Mouse (Mus musculus): Measurements from ENCODE around the gene Galnt13. TPM values are rescaled to one million over a fixed set of nuclear protein-coding genes. Genes with fewer than 3 reads are reported as not detected.

Galnt13 gene
- polyA plus RNA-seq, 1 experiment from 2014 or later: not detected

DNA sequence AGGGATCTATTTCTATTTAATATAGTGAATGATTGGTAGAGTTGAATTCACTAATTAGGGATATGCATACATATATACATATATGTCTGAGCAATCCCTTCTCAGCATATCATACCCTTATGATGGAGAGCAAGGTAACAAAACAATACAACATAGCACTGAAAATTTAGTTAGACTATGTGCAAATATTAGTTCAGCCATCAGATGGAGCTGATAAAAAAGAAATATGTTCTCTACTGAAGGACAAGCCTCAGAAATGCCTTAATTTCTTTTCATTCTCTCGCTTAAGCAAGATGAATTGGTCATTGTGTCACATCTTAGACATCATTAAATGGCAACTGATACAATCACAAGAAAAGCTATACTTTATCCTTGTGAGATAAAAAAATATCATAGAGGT lies 663.0 kb downstream of the Galnt13 start:
- WGBS (ENCODE audit: insufficient replicate concordance): 51% methylated on average over 1 of the region's 1 CpGs
- no peaks in the 10 kb centered on the region for H3K27me3 ChIP-seq
- H3K4me2 ChIP-seq: no peak overlapping the region
- H3K36me3 ChIP-seq (replicated peaks): no peaks in the 10 kb centered on the region
- H3K4me1 ChIP-seq (replicated peaks): no peaks in the 10 kb centered on the region
- no peak for ATAC-seq (ENCODE audit: insufficient read depth)
- H3K9ac ChIP-seq: no peak overlapping the region
- H3K4me3 ChIP-seq (replicated peaks): no peak overlapping the region
- no peaks in the 10 kb centered on the region for H3K9me3 ChIP-seq (replicated peaks)
- no peak overlapping the region for H3K27ac ChIP-seq (replicated peaks)

DNA sequence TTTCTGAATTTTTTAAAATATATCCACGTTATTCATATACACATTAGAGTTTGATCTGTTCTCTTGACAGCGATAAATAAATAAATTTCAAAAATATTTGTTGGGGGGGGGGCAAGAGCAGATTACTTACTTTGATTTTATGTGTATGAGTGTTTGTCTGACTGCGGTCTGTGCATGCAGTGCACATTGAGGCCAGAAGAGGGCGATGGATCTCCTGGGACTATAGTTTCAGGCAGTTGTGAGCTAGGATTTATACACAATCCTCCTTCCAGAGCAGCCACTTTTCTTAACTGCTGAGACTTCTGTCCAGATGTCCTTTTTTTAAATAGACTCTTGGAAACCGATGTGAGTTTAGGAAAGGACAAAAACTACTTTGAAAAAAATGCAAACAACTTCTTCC lies 665.2 kb downstream of the Galnt13 start:
- no peak for ATAC-seq (ENCODE audit: insufficient read depth)
- H3K36me3 ChIP-seq (replicated peaks): no peaks in the 10 kb centered on the region
- WGBS (ENCODE audit: insufficient replicate concordance): 44% methylated on average over 5 of the region's 5 CpGs

DNA sequence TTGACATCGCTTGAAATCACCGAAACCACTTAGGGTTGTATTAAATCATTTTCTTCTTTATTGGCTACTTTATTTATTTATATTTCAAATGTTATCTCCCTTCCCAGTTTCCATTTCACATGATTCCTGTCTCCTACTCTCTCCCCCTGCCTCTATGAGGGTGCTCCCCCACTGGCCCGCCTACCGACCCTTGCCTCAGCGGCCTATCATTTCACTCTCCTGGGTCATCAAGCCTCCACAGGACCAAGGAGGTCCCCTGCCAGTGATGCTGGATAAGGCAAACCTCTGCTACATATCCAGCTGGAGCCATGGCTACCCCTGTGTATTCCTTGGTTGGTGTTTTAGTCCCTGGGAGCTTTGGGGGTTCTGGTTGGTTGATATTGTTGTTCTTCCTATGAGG lies 667.4 kb downstream of the Galnt13 start:
- Histone ChIP-seq H3K9ac (no peak overlapping the region), H3K4me1 (replicated peaks) (no peaks in the 10 kb centered on the region), H3K4me3 (replicated peaks) (no peak overlapping the region), H3K9me3 (replicated peaks) (no peaks in the 10 kb centered on the region), H3K27me3 (no peaks in the 10 kb centered on the region), H3K36me3 (replicated peaks) (no peaks in the 10 kb centered on the region), H3K4me2 (no peak overlapping the region), H3K27ac (replicated peaks) (no peak overlapping the region)
- ATAC-seq (ENCODE audit: insufficient read depth): no peak
- WGBS (ENCODE audit: insufficient replicate concordance): 89% methylated on average over 5 of the region's 5 CpGs

More for the DNA sequence above, 665.2 kb downstream of the Galnt13 start:
- H3K4me2 ChIP-seq: no peak overlapping the region
- H3K9me3 ChIP-seq (replicated peaks): no peaks in the 10 kb centered on the region
- no peak overlapping the region for H3K9ac ChIP-seq
- no peak overlapping the region for H3K4me3 ChIP-seq (replicated peaks)
- no peaks in the 10 kb centered on the region for H3K27me3 ChIP-seq
- no peak overlapping the region for H3K27ac ChIP-seq (replicated peaks)
- no peaks in the 10 kb centered on the region for H3K4me1 ChIP-seq (replicated peaks)

DNA sequence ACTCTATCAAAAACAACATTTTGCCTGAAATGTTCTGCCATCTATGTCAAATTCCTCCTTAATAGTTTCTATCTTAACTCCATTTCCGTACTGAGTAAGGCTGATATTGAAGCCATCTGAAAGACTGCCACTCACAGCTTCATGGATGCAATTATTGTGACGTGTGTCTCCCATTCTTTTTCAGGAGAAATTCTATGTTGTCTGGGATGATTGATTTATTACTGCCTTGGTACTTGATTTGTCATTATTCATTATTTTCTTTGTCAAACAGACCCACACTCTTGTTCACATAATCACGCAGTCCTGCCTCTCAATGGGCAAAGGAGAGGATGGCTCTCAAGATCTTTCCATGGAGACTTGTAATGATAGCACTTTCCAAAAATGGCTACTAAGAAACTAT lies 671.7 kb downstream of the Galnt13 start:
- Histone ChIP-seq H3K4me3 (replicated peaks) (no peak overlapping the region), H3K9me3 (replicated peaks) (no peaks in the 10 kb centered on the region), H3K4me2 (no peak overlapping the region), H3K36me3 (replicated peaks) (no peaks in the 10 kb centered on the region), H3K27ac (replicated peaks) (no peak overlapping the region), H3K27me3 (no peaks in the 10 kb centered on the region), H3K4me1 (replicated peaks) (no peaks in the 10 kb centered on the region), H3K9ac (no peak overlapping the region)
- 65% methylated on average over 3 of the region's 3 CpGs for WGBS (ENCODE audit: insufficient replicate concordance)
- ATAC-seq (ENCODE audit: insufficient read depth): no peak

DNA sequence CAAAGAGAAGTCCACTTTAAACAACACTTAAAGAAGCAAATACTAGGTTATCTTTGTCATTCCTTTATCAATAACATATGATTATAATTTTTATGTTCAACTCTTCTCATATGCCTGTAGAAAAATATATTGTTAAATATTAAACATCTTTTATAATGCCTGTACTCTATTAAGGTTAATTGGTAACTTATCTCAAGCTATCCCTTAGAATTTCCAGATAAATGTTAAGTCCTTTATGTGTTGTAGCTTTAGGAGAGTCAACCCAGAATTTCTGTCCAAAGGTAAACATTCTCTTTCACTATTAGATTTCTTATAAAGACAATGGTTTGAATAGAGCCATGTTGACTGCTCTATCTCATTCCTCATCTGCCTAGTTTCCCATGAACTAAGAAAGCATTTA lies 717.0 kb downstream of the Galnt13 start:
- H3K27me3 ChIP-seq: no peaks in the 10 kb centered on the region
- ATAC-seq (ENCODE audit: insufficient read depth): no peak

DNA sequence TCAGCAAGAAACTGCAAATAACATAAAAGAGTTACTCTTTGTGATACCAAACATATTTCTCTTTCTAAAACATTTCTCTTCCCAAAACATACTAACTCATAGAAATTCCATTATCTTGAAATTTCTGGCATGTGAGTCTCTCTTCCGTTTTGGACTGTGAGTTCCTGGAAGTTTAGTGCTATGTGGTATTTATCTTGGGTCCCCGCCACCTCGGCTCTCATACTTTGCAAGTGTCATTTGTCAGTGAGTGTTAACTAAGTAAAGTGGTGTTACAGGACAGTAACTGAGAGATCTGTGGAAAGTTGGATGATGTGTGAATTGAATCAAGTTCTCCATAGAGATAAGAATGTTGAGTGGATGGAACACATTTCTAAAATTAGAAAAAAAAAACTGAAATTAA lies 728.7 kb downstream of the Galnt13 start:
- no peaks in the 10 kb centered on the region for H3K27me3 ChIP-seq
- no peak overlapping the region for H3K4me2 ChIP-seq
- H3K4me3 ChIP-seq (replicated peaks): no peak overlapping the region
- H3K27ac ChIP-seq (replicated peaks): no peak overlapping the region
- no peaks in the 10 kb centered on the region for H3K9me3 ChIP-seq (replicated peaks)
- no peak for ATAC-seq (ENCODE audit: insufficient read depth)
- no peak overlapping the region for H3K9ac ChIP-seq
- 47% methylated on average over 3 of the region's 3 CpGs for WGBS (ENCODE audit: insufficient replicate concordance)
- no peaks in the 10 kb centered on the region for H3K36me3 ChIP-seq (replicated peaks)
- H3K4me1 ChIP-seq (replicated peaks): no peaks in the 10 kb centered on the region

More for the DNA sequence above, 717.0 kb downstream of the Galnt13 start:
- Histone ChIP-seq H3K36me3 (replicated peaks) (no peaks in the 10 kb centered on the region), H3K4me3 (replicated peaks) (no peak overlapping the region), H3K4me1 (replicated peaks) (no peaks in the 10 kb centered on the region), H3K4me2 (no peak overlapping the region), H3K9ac (no peak overlapping the region), H3K27ac (replicated peaks) (no peak overlapping the region), H3K9me3 (replicated peaks) (no peaks in the 10 kb centered on the region)
